Mouse (Mus musculus) thymus, postnatal 36 days (tissue): ENCODE data around the gene Sun5.
"Not testable (repeated sequence)": the region's sequence is repeated elsewhere in the genome, so short reads cannot be mapped to it uniquely, and the experiment has no call there.

Source experiments
- DNase-seq, 2 experiments: peaks; one replicate each; pipeline ENCODE4 v3.0.0; 2022; ENCODE audit warnings: mixed read lengths in 2 of 2

Sun5 gene

GRCm38 (mm10) chr2:153870984-153871383, at the start of gene Sun5:
Gene Sun5, minus strand, starts transcription at chr2:153871084.
- DNase-seq = no peak

- no peak for DNase-seq
These were observed 47.0 kb upstream of the Sun5 start, which contains the start of gene Bpifb3 for GRCm38 (mm10) chr2:153917930-153918329. Gene Bpifb3, plus strand, starts transcription at chr2:153918230.

- no peak for DNase-seq
These were observed 43.3 kb upstream of the Sun5 start for GRCm38 (mm10) chr2:153914151-153914550.

- no peak for DNase-seq
These were observed 35.7 kb upstream of the Sun5 start for GRCm38 (mm10) chr2:153906626-153907025.

GRCm38 (mm10) chr2:153902726-153903125, 31.8 kb upstream of the Sun5 start:
- DNase-seq = no peak

- no peak for DNase-seq
These were observed 29.2 kb upstream of the Sun5 start, which contains the start of gene Bpifb6 for GRCm38 (mm10) chr2:153900088-153900487. Gene Bpifb6, plus strand, starts transcription at chr2:153900388.

GRCm38 (mm10) chr2:153899111-153899510, 28.2 kb upstream of the Sun5 start:
- no peak for DNase-seq

- DNase-seq = no peak
These were observed 3.9 kb upstream of the Sun5 start, which contains the start of gene Bpifb2 for GRCm38 (mm10) chr2:153874745-153875144. Gene Bpifb2, plus strand, starts transcription at chr2:153875045.

- no peak for DNase-seq
These were observed 8.9 kb downstream of the Sun5 start for GRCm38 (mm10) chr2:153861960-153862359.

- DNase-seq = no peak
These were observed 10.2 kb downstream of the Sun5 start for GRCm38 (mm10) chr2:153860715-153861114.

- DNase-seq = no peak
These were observed 10.6 kb downstream of the Sun5 start for GRCm38 (mm10) chr2:153860315-153860714.

- no peak for DNase-seq
These were observed 11.3 kb downstream of the Sun5 start for GRCm38 (mm10) chr2:153859581-153859980.

GRCm38 (mm10) chr2:153853544-153853943, 17.3 kb downstream of the Sun5 start:
- DNase-seq = no peak

GRCm38 (mm10) chr2:153851030-153851360, 19.9 kb downstream of the Sun5 start:
- DNase-seq = peak; percentile 40 to 45

GRCm38 (mm10) chr2:153850351-153851029, 20.4 kb downstream of the Sun5 start:
- DNase-seq = no peak

- no peak for DNase-seq
These were observed 22.5 kb downstream of the Sun5 start for GRCm38 (mm10) chr2:153848389-153848788.

GRCm38 (mm10) chr2:153842854-153843253, 28.0 kb downstream of the Sun5 start:
- no peak for DNase-seq

- DNase-seq = no peak
These were observed 37.6 kb downstream of the Sun5 start for GRCm38 (mm10) chr2:153833291-153833690.

GRCm38 (mm10) chr2:153828704-153829103, 42.2 kb downstream of the Sun5 start:
- DNase-seq = no peak

GRCm38 (mm10) chr2:153827171-153827830, 43.6 kb downstream of the Sun5 start:
- DNase-seq = no peak

- DNase-seq = not testable (repeated sequence)
These were observed 45.0 kb downstream of the Sun5 start for GRCm38 (mm10) chr2:153825900-153826299.

- no peak for DNase-seq
These were observed 46.3 kb downstream of the Sun5 start for GRCm38 (mm10) chr2:153824593-153824992.

GRCm38 (mm10) chr2:153822005-153822543, 48.8 kb downstream of the Sun5 start:
- no peak for DNase-seq

- no peak for DNase-seq
These were observed 61.0 kb downstream of the Sun5 start for GRCm38 (mm10) chr2:153809921-153810320.
